Mouse (Mus musculus): ENCODE results near the gene Cpsf3. TPM values are rescaled to one million over a fixed set of nuclear protein-coding genes. Genes with fewer than 3 reads are reported as not detected.
A peak's percentile ranks its signal among the peaks of the same experiment; 100 is the strongest.

Gene Cpsf3
- polyA plus RNA-seq, 1 experiment from 2014 or later, result 86.7 TPM

- no peak overlapping the region for H3K4me3 ChIP-seq
- no peak overlapping the region for H3K4me2 ChIP-seq
- H3K9me3 ChIP-seq, result no peaks in the 10 kb centered on the region
- H3K27me3 ChIP-seq, result no peaks in the 10 kb centered on the region
- no peak overlapping the region for H3K9ac ChIP-seq
- no peak overlapping the region for H3K27ac ChIP-seq (replicated peaks)
- H3K4me1 ChIP-seq (replicated peaks), result no peaks in the 10 kb centered on the region
- 88% methylated on average over 8 of the region's 8 CpGs for WGBS
- peaks cover 84% of the 10 kb centered on the region for H3K36me3 ChIP-seq
- ATAC-seq (ENCODE audit: low FRiP score, low read depth), result no peak
These were observed 16.7 kb downstream of the Cpsf3 start for GRCm38 (mm10) chr12:21301932-21302331.

DNA sequence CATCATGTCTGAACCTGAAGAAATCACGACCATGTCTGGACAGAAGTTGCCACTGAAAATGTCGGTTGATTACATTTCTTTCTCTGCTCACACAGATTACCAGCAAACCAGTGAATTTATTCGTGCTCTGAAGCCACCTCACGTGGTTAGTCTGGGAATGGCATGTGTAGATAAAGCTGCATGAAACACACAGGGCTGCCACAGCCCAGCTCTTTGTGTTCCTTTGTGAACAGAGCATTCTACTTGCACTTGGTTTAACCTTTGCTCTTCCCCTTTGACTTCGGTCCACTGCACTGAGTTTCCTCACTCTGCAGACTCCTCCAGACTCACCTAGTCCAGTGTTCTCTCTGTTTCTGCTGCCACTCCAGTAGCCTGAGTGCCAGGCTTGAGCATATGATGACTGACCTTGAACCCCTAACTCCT is 17.2 kb downstream of the Cpsf3 start:
- WGBS, result 81% methylated on average over 5 of the region's 5 CpGs
- Histone ChIP-seq H3K4me3 (no peak overlapping the region), H3K27ac (replicated peaks) (no peak overlapping the region), H3K27me3 (no peaks in the 10 kb centered on the region), H3K9ac (no peak overlapping the region), H3K36me3 (peaks cover 84% of the 10 kb centered on the region), H3K4me1 (replicated peaks) (no peaks in the 10 kb centered on the region), H3K4me2 (no peak overlapping the region), H3K9me3 (no peaks in the 10 kb centered on the region)
- no peak for ATAC-seq (ENCODE audit: low FRiP score, low read depth)

DNA sequence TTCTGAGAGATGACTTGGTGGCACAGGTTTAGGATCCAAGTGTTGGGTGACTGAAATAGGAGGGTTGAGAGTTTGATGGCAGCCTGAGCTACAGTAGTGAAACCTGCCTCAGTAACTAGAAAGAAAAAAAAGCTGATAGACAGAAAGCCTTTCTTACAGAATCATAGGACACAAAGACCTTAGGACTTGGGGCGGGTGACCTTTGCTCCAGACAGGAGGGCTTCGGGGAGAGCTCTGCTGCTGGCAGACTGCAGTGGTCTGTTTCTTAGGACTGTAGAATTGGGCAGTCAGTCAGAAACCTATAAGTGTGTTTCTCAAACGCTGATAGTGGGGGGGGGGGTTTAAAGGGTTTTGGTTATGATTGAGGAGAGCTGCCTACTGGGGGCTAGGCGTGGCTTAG is 20.6 kb downstream of the Cpsf3 start:
- 95% methylated on average over 4 of the region's 4 CpGs for WGBS
- H3K9ac ChIP-seq, result no peak overlapping the region
- H3K27me3 ChIP-seq, result no peaks in the 10 kb centered on the region
- no peak for ATAC-seq (ENCODE audit: low FRiP score, low read depth)
- no peaks in the 10 kb centered on the region for H3K9me3 ChIP-seq
- no peak overlapping the region for H3K4me2 ChIP-seq
- no peaks in the 10 kb centered on the region for H3K4me1 ChIP-seq (replicated peaks)
- peaks cover 88% of the 10 kb centered on the region for H3K36me3 ChIP-seq
- no peak overlapping the region for H3K4me3 ChIP-seq
- H3K27ac ChIP-seq (replicated peaks), result no peak overlapping the region

- ATAC-seq (ENCODE audit: low FRiP score, low read depth), result no peak
- Histone ChIP-seq H3K9me3 (no peaks in the 10 kb centered on the region), H3K27me3 (no peaks in the 10 kb centered on the region), H3K4me1 (replicated peaks) (no peaks in the 10 kb centered on the region), H3K4me2 (no peak overlapping the region), H3K4me3 (no peak overlapping the region), H3K9ac (no peak overlapping the region), H3K36me3 (peaks cover 87% of the 10 kb centered on the region), H3K27ac (replicated peaks) (no peak overlapping the region)
- 98% methylated on average over 4 of the region's 4 CpGs for WGBS
These were observed 21.5 kb downstream of the Cpsf3 start for GRCm38 (mm10) chr12:21306721-21307120.

DNA sequence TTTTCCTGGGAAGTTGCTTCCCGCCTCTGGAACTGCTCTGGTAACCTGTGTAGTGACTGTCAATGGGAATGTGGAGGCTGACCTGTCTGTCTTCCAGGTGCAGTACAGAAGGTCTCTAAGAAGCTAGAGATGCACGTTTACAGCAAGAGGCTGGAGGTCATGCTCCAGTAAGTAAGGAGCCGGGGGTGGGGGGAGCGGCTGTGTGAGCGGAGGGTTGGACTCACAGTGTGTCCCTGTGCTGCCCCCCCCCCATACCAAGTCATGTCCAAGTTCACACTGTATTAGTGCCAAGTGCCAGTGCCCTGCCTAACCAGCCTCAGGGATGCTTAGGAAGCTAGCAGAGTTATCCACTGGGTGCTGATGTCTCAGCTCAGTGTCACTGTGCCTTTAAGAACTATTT is 27.0 kb downstream of the Cpsf3 start:
- no peak for ATAC-seq (ENCODE audit: low FRiP score, low read depth)
- H3K9me3 ChIP-seq, result no peaks in the 10 kb centered on the region
- no peak overlapping the region for H3K27ac ChIP-seq (replicated peaks)
- H3K36me3 ChIP-seq, result peaks cover 68% of the 10 kb centered on the region
- H3K4me1 ChIP-seq (replicated peaks), result peaks cover 13% of the 10 kb centered on the region
- H3K9ac ChIP-seq, result no peak overlapping the region
- WGBS, result 88% methylated on average over 5 of the region's 5 CpGs
- no peak overlapping the region for H3K4me2 ChIP-seq
- no peaks in the 10 kb centered on the region for H3K27me3 ChIP-seq
- no peak overlapping the region for H3K4me3 ChIP-seq

GRCm38 (mm10) chr12:21315923-21316868 is 31.0 kb downstream of the Cpsf3 start, which contains the start of gene Iah1:
Gene Iah1, plus strand, starts transcription at chr12:21316389.
- no peaks in the 10 kb centered on the region for H3K9me3 ChIP-seq
- peak within 1 kb of the TSS; percentile 75 for H3K27ac ChIP-seq (replicated peaks)
- H3K4me1 ChIP-seq (replicated peaks), result peaks cover 15% of the 10 kb centered on the region
- peak within 1 kb of the TSS; percentile 67 for H3K4me3 ChIP-seq
- WGBS, result 2% methylated on average over 59 of the region's 59 CpGs
- peak within 1 kb of the TSS; percentile 81 for H3K4me2 ChIP-seq
- no peaks in the 10 kb centered on the region for H3K27me3 ChIP-seq
- peak; percentile 90 for ATAC-seq (ENCODE audit: low FRiP score, low read depth)
- H3K36me3 ChIP-seq, result peaks cover 30% of the 10 kb centered on the region
- H3K9ac ChIP-seq, result peak within 1 kb of the TSS; percentile 67

- Histone ChIP-seq H3K27me3 (no peaks in the 10 kb centered on the region), H3K27ac (replicated peaks) (peak overlapping the region; percentile 75; the same call in 1 of the 2 replicates), H3K4me2 (peak overlapping the region; percentile 81), H3K9ac (peak overlapping the region; percentile 67), H3K4me1 (replicated peaks) (peaks cover 15% of the 10 kb centered on the region), H3K9me3 (no peaks in the 10 kb centered on the region), H3K4me3 (peak overlapping the region; percentile 67), H3K36me3 (peaks cover 29% of the 10 kb centered on the region)
- WGBS, result 29% methylated on average over 7 of the region's 7 CpGs
- ATAC-seq (ENCODE audit: low FRiP score, low read depth), result no peak
These were observed 31.7 kb downstream of the Cpsf3 start for GRCm38 (mm10) chr12:21316869-21317265.

GRCm38 (mm10) chr12:21318143-21318895 is 33.1 kb downstream of the Cpsf3 start:
- H3K4me2 ChIP-seq, result no peak overlapping the region
- H3K27ac ChIP-seq (replicated peaks), result no peak overlapping the region
- H3K4me1 ChIP-seq (replicated peaks), result peaks cover 15% of the 10 kb centered on the region
- H3K9ac ChIP-seq, result no peak overlapping the region
- peaks cover 21% of the 10 kb centered on the region for H3K36me3 ChIP-seq
- H3K4me3 ChIP-seq, result no peak overlapping the region
- WGBS, result 68% methylated on average over 12 of the region's 12 CpGs
- ATAC-seq (ENCODE audit: low FRiP score, low read depth), result no peak
- no peaks in the 10 kb centered on the region for H3K27me3 ChIP-seq
- no peaks in the 10 kb centered on the region for H3K9me3 ChIP-seq

DNA sequence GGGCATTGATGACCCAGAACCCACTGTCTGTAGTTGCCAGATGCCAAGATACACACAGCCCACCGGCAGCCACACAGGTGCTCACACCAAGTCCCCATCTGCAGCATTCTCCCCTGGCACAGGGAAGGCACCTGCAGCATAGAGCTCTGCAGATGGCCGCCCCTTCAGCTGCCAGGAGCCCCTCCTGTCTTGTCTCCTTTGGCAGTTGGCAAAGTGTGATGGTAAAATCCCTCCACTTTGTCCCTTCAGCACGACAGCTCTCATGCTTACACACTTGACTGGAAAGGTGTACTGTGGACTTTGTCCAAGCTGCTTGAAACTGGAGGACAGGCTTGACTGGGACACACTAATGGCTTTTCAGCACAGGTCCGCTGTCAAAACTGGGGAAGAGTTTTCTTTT is 35.1 kb downstream of the Cpsf3 start:
- Histone ChIP-seq H3K27me3 (no peaks in the 10 kb centered on the region), H3K4me1 (replicated peaks) (peaks cover 15% of the 10 kb centered on the region), H3K27ac (replicated peaks) (no peak overlapping the region), H3K4me3 (no peak overlapping the region), H3K36me3 (peaks cover 20% of the 10 kb centered on the region), H3K9ac (no peak overlapping the region), H3K9me3 (no peaks in the 10 kb centered on the region), H3K4me2 (no peak overlapping the region)
- WGBS, result 92% methylated on average over 4 of the region's 4 CpGs
- ATAC-seq (ENCODE audit: low FRiP score, low read depth), result no peak

GRCm38 (mm10) chr12:21321170-21321569 is 36.0 kb downstream of the Cpsf3 start:
- Histone ChIP-seq H3K27me3 (no peaks in the 10 kb centered on the region), H3K9me3 (no peaks in the 10 kb centered on the region), H3K36me3 (peaks cover 22% of the 10 kb centered on the region), H3K4me2 (no peak overlapping the region), H3K4me1 (replicated peaks) (peaks cover 8% of the 10 kb centered on the region), H3K4me3 (no peak overlapping the region), H3K9ac (no peak overlapping the region), H3K27ac (replicated peaks) (no peak overlapping the region)
- 82% methylated on average over 9 of the region's 9 CpGs for WGBS
- no peak for ATAC-seq (ENCODE audit: low FRiP score, low read depth)

GRCm38 (mm10) chr12:21322296-21322695 is 37.1 kb downstream of the Cpsf3 start:
- Histone ChIP-seq H3K9ac (no peak overlapping the region), H3K4me1 (replicated peaks) (peaks cover under 1% of the 10 kb centered on the region; the same call in 1 of the 2 replicates), H3K4me3 (no peak overlapping the region), H3K4me2 (no peak overlapping the region), H3K27me3 (no peaks in the 10 kb centered on the region), H3K9me3 (no peaks in the 10 kb centered on the region), H3K36me3 (peaks cover 27% of the 10 kb centered on the region), H3K27ac (replicated peaks) (no peak overlapping the region)
- WGBS, result 90% methylated on average over 4 of the region's 4 CpGs
- ATAC-seq (ENCODE audit: low FRiP score, low read depth), result no peak

GRCm38 (mm10) chr12:21322856-21323255 is 37.7 kb downstream of the Cpsf3 start:
- ATAC-seq (ENCODE audit: low FRiP score, low read depth), result no peak
- Histone ChIP-seq H3K27ac (replicated peaks) (no peak overlapping the region), H3K9ac (no peak overlapping the region), H3K27me3 (no peaks in the 10 kb centered on the region), H3K4me3 (no peak overlapping the region), H3K9me3 (no peaks in the 10 kb centered on the region), H3K4me1 (replicated peaks) (no peaks in the 10 kb centered on the region), H3K4me2 (no peak overlapping the region), H3K36me3 (peaks cover 33% of the 10 kb centered on the region)
- WGBS, result 83% methylated on average over 9 of the region's 9 CpGs
